Mouse (Mus musculus): ENCODE measurements around the gene Eif2b1.
A peak's percentile ranks its signal among the peaks of the same experiment; 100 is the strongest.
"Not testable (repeated sequence)": the region's sequence is repeated elsewhere in the genome, so short reads cannot be mapped to it uniquely, and the experiment has no call there.

Eif2b1 gene

GRCm38 (mm10) chr5:124578633-124579317 is at the start of gene Eif2b1, which contains the start of gene Gtf2h3:
Gene Eif2b1 (minus strand): TSS chr5:124579131.
Gene Gtf2h3 (plus strand): TSS chr5:124579140.
- peak; percentile 92 for DNase-seq (ENCODE audit: low read depth, low spot score)

GRCm38 (mm10) chr5:124624291-124624690 is 45.4 kb upstream of the Eif2b1 start:
- no peak for DNase-seq (ENCODE audit: low read depth, low spot score)

- peak; percentile 45 for DNase-seq (ENCODE audit: low read depth, low spot score)
Measured at GRCm38 (mm10) chr5:124622890-124623289, 44.0 kb upstream of the Eif2b1 start.

- DNase-seq (ENCODE audit: low read depth, low spot score) = peak; percentile 19
Measured at GRCm38 (mm10) chr5:124621362-124621761, 42.4 kb upstream of the Eif2b1 start.

- no peak for DNase-seq (ENCODE audit: low read depth, low spot score)
Measured at GRCm38 (mm10) chr5:124618711-124619110, 39.8 kb upstream of the Eif2b1 start.

GRCm38 (mm10) chr5:124614709-124615108 is 35.8 kb upstream of the Eif2b1 start:
- no peak for DNase-seq (ENCODE audit: low read depth, low spot score)

- no peak for DNase-seq (ENCODE audit: low read depth, low spot score)
Measured at GRCm38 (mm10) chr5:124610965-124611364, 32.0 kb upstream of the Eif2b1 start.

- no peak for DNase-seq (ENCODE audit: low read depth, low spot score)
Measured at GRCm38 (mm10) chr5:124605041-124605622, 26.2 kb upstream of the Eif2b1 start.

GRCm38 (mm10) chr5:124604296-124604695 is 25.4 kb upstream of the Eif2b1 start:
- no peak for DNase-seq (ENCODE audit: low read depth, low spot score)

GRCm38 (mm10) chr5:124602349-124602748 is 23.4 kb upstream of the Eif2b1 start:
- DNase-seq (ENCODE audit: low read depth, low spot score) = no peak

GRCm38 (mm10) chr5:124599726-124600125 is 20.8 kb upstream of the Eif2b1 start:
- not testable (repeated sequence) for DNase-seq (ENCODE audit: low read depth, low spot score)

- peak; percentile 97 for DNase-seq (ENCODE audit: low read depth, low spot score)
Measured at GRCm38 (mm10) chr5:124598224-124599174, 19.6 kb upstream of the Eif2b1 start.

GRCm38 (mm10) chr5:124592768-124593167 is 13.8 kb upstream of the Eif2b1 start:
- peak; percentile 33 for DNase-seq (ENCODE audit: low read depth, low spot score)

GRCm38 (mm10) chr5:124582515-124582914 is 3.6 kb upstream of the Eif2b1 start:
- no peak for DNase-seq (ENCODE audit: low read depth, low spot score)

GRCm38 (mm10) chr5:124575467-124575866 is 3.5 kb downstream of the Eif2b1 start:
- no peak for DNase-seq (ENCODE audit: low read depth, low spot score)

GRCm38 (mm10) chr5:124571068-124571467 is 7.9 kb downstream of the Eif2b1 start:
- DNase-seq (ENCODE audit: low read depth, low spot score) = no peak

- DNase-seq (ENCODE audit: low read depth, low spot score) = no peak
Measured at GRCm38 (mm10) chr5:124555145-124555544, 23.8 kb downstream of the Eif2b1 start.

GRCm38 (mm10) chr5:124553607-124554006 is 25.3 kb downstream of the Eif2b1 start:
- DNase-seq (ENCODE audit: low read depth, low spot score) = no peak

GRCm38 (mm10) chr5:124552558-124553307 is 26.2 kb downstream of the Eif2b1 start, which contains the start of gene Ddx55:
Gene Ddx55 (plus strand): TSS chr5:124552864.
- peak; percentile 94 for DNase-seq (ENCODE audit: low read depth, low spot score)

- no peak for DNase-seq (ENCODE audit: low read depth, low spot score)
Measured at GRCm38 (mm10) chr5:124552094-124552472, 26.8 kb downstream of the Eif2b1 start.

GRCm38 (mm10) chr5:124551349-124552093 is 27.4 kb downstream of the Eif2b1 start:
- not testable (repeated sequence) for DNase-seq (ENCODE audit: low read depth, low spot score)

Data from telencephalon, adult 2 months (tissue).